Mouse (Mus musculus): ENCODE data around the gene Hist1h2bn.

GRCm38 (mm10) chr13:21787760-21788593 is 34.1 kb downstream of the Hist1h2bn start:
- TF ChIP-seq CTCF (IDR thresholded peaks at IDR 0.05; ENCODE audit: insufficient read depth, low read length) (no peak), POLR2A (IDR thresholded peaks at IDR 0.05; ENCODE audit: borderline replicate concordance, extremely low read depth, low read depth, low read length) (no peak)

Data from lung, adult 2 months (tissue).